Mouse (Mus musculus) MEL (cell line): ENCODE measurements at regions not wholly inside any gene's neighbourhood (a gene's known extent, or its start where the extent isn't known, plus 50 kb on each side); places are given as distances from the start of the nearest gene placed in this dataset.

Source experiments
- DNase-seq: peaks from one replicate; pipeline ENCODE4 v3.0.0; 2011; ENCODE audit warnings: low read depth, low spot score
- H3K27ac ChIP-seq: 2 replicates; pipeline ENCODE4 v1.5.1; 2012; ENCODE audit warnings: low read depth, mild to moderate bottlenecking, control low read depth, low read length, moderate library complexity; ENCODE audit not compliant: control insufficient read depth
- H3K27me3 ChIP-seq, 2 experiments: fragments of 150-350 bp in 1 of 2; sonication (generic) in 1 of 2; 2 replicates each; pipeline ENCODE4 v1.6.1; 2012; ENCODE audit warnings: low read length in 2 of 2, mild to moderate bottlenecking in 2 of 2, improper control_type of control experiment in 1 of 2, moderate library complexity in 1 of 2; ENCODE audit not compliant: insufficient read depth in 2 of 2, control insufficient read depth in 1 of 2
- H3K36me3 ChIP-seq, 2 experiments: 2 replicates each; pipeline ENCODE4 v1.6.1; 2012 to 2014; ENCODE audit warnings: low read length in 2 of 2, improper control_type of control experiment in 1 of 2, inconsistent platforms in 1 of 2, mild to moderate bottlenecking in 1 of 2; ENCODE audit not compliant: insufficient read depth in 2 of 2, control insufficient read depth in 1 of 2
- H3K4me1 ChIP-seq, 2 experiments: fragments of 150-350 bp in 1 of 2; sonication (generic) in 1 of 2; 2 replicates each; pipeline ENCODE4 v1.6.1; 2012; ENCODE audit warnings: low read length in 2 of 2, improper control_type of control experiment in 1 of 2, mild to moderate bottlenecking in 1 of 2; ENCODE audit not compliant: insufficient read depth in 2 of 2, control insufficient read depth in 1 of 2
- H3K4me3 ChIP-seq, 2 experiments: fragments of 150-350 bp in 1 of 2; sonication (generic) in 1 of 2; 2 replicates each; pipeline ENCODE4 v1.5.1; 2012; ENCODE audit warnings: low read depth in 2 of 2, low read length in 2 of 2, mild to moderate bottlenecking in 2 of 2, moderate library complexity in 2 of 2, control low read depth in 1 of 2, improper control_type of control experiment in 1 of 2; ENCODE audit not compliant: control insufficient read depth in 1 of 2, insufficient read depth in 1 of 2
- H3K79me2 ChIP-seq: 2 replicates; pipeline ENCODE4 v1.6.1; 2012; ENCODE audit warnings: mild to moderate bottlenecking, low read length, moderate library complexity; ENCODE audit not compliant: control insufficient read depth, poor library complexity, insufficient read depth
- H3K9ac ChIP-seq: 2 replicates; pipeline ENCODE4 v1.6.1; 2012; ENCODE audit warnings: low read depth, mild to moderate bottlenecking, control low read depth, low read length, moderate library complexity; ENCODE audit not compliant: control insufficient read depth, poor library complexity, severe bottlenecking
- H3K9me3 ChIP-seq: fragments of 150-350 bp; sonication (generic); replicated peaks from 2 replicates; pipeline ENCODE4 v1.6.1; 2012; ENCODE audit warnings: mild to moderate bottlenecking, low read length, improper control_type of control experiment, moderate library complexity; ENCODE audit not compliant: insufficient read depth
- CHD1 ChIP-seq: IDR thresholded peaks from 2 replicates; pipeline ENCODE4 v1.6.1; 2012; ENCODE audit warnings: low read depth, mild to moderate bottlenecking, inconsistent platforms, low read length, improper control_type of control experiment
- CTCF ChIP-seq, 3 experiments: IDR thresholded peaks in 2 of 3; conservative IDR thresholded peaks in 1 of 3; 2 replicates each; pipeline ENCODE4 v1.5.1; 2011 to 2012; ENCODE audit warnings: low read length in 3 of 3, low read depth in 2 of 3, mild to moderate bottlenecking in 2 of 3, improper control_type of control experiment in 1 of 3, inconsistent platforms in 1 of 3, mixed read lengths in 1 of 3, moderate library complexity in 1 of 3; ENCODE audit not compliant: control insufficient read depth in 1 of 3, insufficient read depth in 1 of 3, poor library complexity in 1 of 3, severe bottlenecking in 1 of 3
- E2F4 ChIP-seq: IDR thresholded peaks from 2 replicates; pipeline ENCODE4 v1.6.1; 2011; ENCODE audit warnings: low read depth, low read length, improper control_type of control experiment, borderline replicate concordance
- ELF1 ChIP-seq: IDR thresholded peaks from 2 replicates; pipeline ENCODE4 v1.6.1; 2014; ENCODE audit warnings: low read depth, mild to moderate bottlenecking, inconsistent platforms, low read length, improper control_type of control experiment, moderate library complexity
- ETS1 ChIP-seq: IDR thresholded peaks from 2 replicates; pipeline ENCODE4 v1.6.1; 2012; ENCODE audit warnings: low read depth, mild to moderate bottlenecking, inconsistent platforms, low read length, improper control_type of control experiment, moderate library complexity
- GATA1 ChIP-seq: IDR thresholded peaks from 2 replicates; pipeline ENCODE4 v1.6.1; 2011; ENCODE audit warnings: low read depth, low read length, improper control_type of control experiment
- KAT2A ChIP-seq: conservative IDR thresholded peaks from 2 replicates; pipeline ENCODE4 v1.6.1; 2012; ENCODE audit warnings: low read depth, low read length, improper control_type of control experiment, inconsistent platforms
- MAX ChIP-seq: IDR thresholded peaks from 2 replicates; pipeline ENCODE4 v1.6.1; 2011; ENCODE audit warnings: low read length, improper control_type of control experiment
- MAZ ChIP-seq: IDR thresholded peaks from 2 replicates; pipeline ENCODE4 v1.6.1; 2012; ENCODE audit warnings: low read depth, mild to moderate bottlenecking, inconsistent platforms, low read length, improper control_type of control experiment
- MEF2A ChIP-seq: IDR thresholded peaks from 2 replicates; pipeline ENCODE4 v1.6.1; 2014; ENCODE audit warnings: low read depth, mild to moderate bottlenecking, inconsistent platforms, low read length, improper control_type of control experiment; ENCODE audit not compliant: poor library complexity, insufficient replicate concordance, severe bottlenecking; ENCODE audit errors: extremely low read depth
- MYB ChIP-seq: IDR thresholded peaks from 2 replicates; pipeline ENCODE4 v1.6.1; 2011; ENCODE audit warnings: mild to moderate bottlenecking, low read depth, low read length, improper control_type of control experiment
- MYC ChIP-seq: IDR thresholded peaks from 2 replicates; pipeline ENCODE4 v1.6.1; 2011; ENCODE audit warnings: low read depth, mild to moderate bottlenecking, low read length, improper control_type of control experiment, moderate library complexity
- NRF1 ChIP-seq: IDR thresholded peaks from 2 replicates; pipeline ENCODE4 v1.6.1; 2014; ENCODE audit warnings: low read depth, mild to moderate bottlenecking, inconsistent platforms, low read length, improper control_type of control experiment, moderate library complexity; ENCODE audit not compliant: poor library complexity, insufficient read depth, severe bottlenecking
- POLR2A ChIP-seq, 2 experiments: IDR thresholded peaks; 2 replicates each; pipeline ENCODE4 v1.6.1; 2011 to 2012; ENCODE audit warnings: low read length in 2 of 2, mild to moderate bottlenecking in 2 of 2, control low read depth in 1 of 2, improper control_type of control experiment in 1 of 2, low read depth in 1 of 2, moderate library complexity in 1 of 2; ENCODE audit not compliant: control insufficient read depth in 1 of 2, insufficient read depth in 1 of 2, poor library complexity in 1 of 2
- POLR2AphosphoS2 ChIP-seq: IDR thresholded peaks from 2 replicates; pipeline ENCODE4 v1.6.1; 2011; ENCODE audit warnings: low read length, improper control_type of control experiment
- POLR2AphosphoS5 ChIP-seq: IDR thresholded peaks from 2 replicates; pipeline ENCODE4 v1.6.1; 2012; ENCODE audit warnings: low read depth, borderline replicate concordance, mild to moderate bottlenecking, inconsistent platforms, low read length, moderate library complexity, mixed read lengths
- RAD21 ChIP-seq: IDR thresholded peaks from 2 replicates; pipeline ENCODE4 v1.6.1; 2011; ENCODE audit warnings: mild to moderate bottlenecking, low read depth, low read length, improper control_type of control experiment
- SMC3 ChIP-seq: IDR thresholded peaks from 2 replicates; pipeline ENCODE4 v1.6.1; 2011; ENCODE audit warnings: low read depth, low read length, improper control_type of control experiment
- TAL1 ChIP-seq: IDR thresholded peaks from 2 replicates; pipeline ENCODE4 v1.6.1; 2012; ENCODE audit warnings: mild to moderate bottlenecking, inconsistent platforms, low read length, moderate library complexity, mixed read lengths
- UBTF ChIP-seq: IDR thresholded peaks from 2 replicates; pipeline ENCODE4 v1.6.1; 2012; ENCODE audit warnings: low read depth, mild to moderate bottlenecking, inconsistent platforms, low read length, improper control_type of control experiment, moderate library complexity, borderline replicate concordance; ENCODE audit not compliant: insufficient read depth
- USF1 ChIP-seq: IDR thresholded peaks from 2 replicates; pipeline ENCODE4 v1.6.1; 2014; ENCODE audit warnings: low read depth, mild to moderate bottlenecking, inconsistent platforms, low read length, improper control_type of control experiment, moderate library complexity
- USF2 ChIP-seq, 2 experiments: IDR thresholded peaks; 2 replicates each; pipeline ENCODE4 v1.6.1; 2011 to 2012; ENCODE audit warnings: improper control_type of control experiment in 2 of 2, low read length in 2 of 2, borderline replicate concordance in 1 of 2, inconsistent platforms in 1 of 2, low read depth in 1 of 2, mild to moderate bottlenecking in 1 of 2; ENCODE audit not compliant: insufficient read depth in 1 of 2
- ZC3H11A ChIP-seq: IDR thresholded peaks from 2 replicates; pipeline ENCODE4 v1.6.1; 2012; ENCODE audit warnings: low read depth, mild to moderate bottlenecking, inconsistent platforms, low read length, improper control_type of control experiment
- ZMIZ1 ChIP-seq: IDR thresholded peaks from 2 replicates; pipeline ENCODE4 v1.6.1; 2012; ENCODE audit warnings: low read depth, mild to moderate bottlenecking, inconsistent platforms, low read length, improper control_type of control experiment, moderate library complexity
- ZNF384 ChIP-seq: IDR thresholded peaks from 2 replicates; pipeline ENCODE4 v1.6.1; 2012; ENCODE audit warnings: low read depth, mild to moderate bottlenecking, inconsistent platforms, low read length, improper control_type of control experiment

DNA sequence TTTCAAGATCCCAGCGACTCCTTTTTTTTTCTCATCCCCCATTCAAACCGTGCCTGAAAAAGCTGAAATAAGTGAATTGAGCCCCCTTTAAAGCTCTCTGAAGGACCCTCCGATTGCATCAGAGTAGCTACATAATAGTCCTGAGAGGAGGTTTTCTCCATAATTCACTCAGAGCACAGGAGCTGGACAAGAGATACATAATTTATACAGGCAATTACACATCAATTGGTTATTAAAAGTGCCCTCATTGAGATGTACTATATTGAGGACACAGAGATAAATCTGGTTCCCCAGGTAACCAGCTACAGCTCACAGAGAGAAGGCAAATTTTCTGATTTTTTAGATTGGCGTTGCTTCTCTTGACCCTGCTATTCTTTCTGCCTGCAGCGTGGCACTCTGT is 636.1 kb upstream of the Kirrel3 start:
- TF ChIP-seq NRF1: no peak
- TF ChIP-seq ZNF384: no peak
- TF ChIP-seq RAD21: no peak
- TF ChIP-seq MAX: no peak
- no peak for TF ChIP-seq MAZ
- no peak for TF ChIP-seq MEF2A
- no peak for TF ChIP-seq USF2 (IDR thresholded peaks at IDR 0.05; ENCODE audit: borderline replicate concordance in 1 of 2, insufficient read depth in 1 of 2, low read depth in 1 of 2, low read length in 2 of 2)
- TF ChIP-seq USF1: no peak
- TF ChIP-seq POLR2AphosphoS2: no peak
- no peak for TF ChIP-seq UBTF
- no peak for TF ChIP-seq TAL1
- no peak for TF ChIP-seq POLR2AphosphoS5
- no peak for TF ChIP-seq ZC3H11A
- Histone ChIP-seq H3K9me3 (no peaks in the 10 kb centered on the region), H3K27me3 (no peaks in the 10 kb centered on the region), H3K4me3 (no peak overlapping the region), H3K79me2 (no peaks in the 10 kb centered on the region), H3K27ac (no peak overlapping the region), H3K9ac (no peak overlapping the region), H3K36me3 (no peaks in the 10 kb centered on the region), H3K4me1 (no peaks in the 10 kb centered on the region)
- DNase-seq: no peak

DNA sequence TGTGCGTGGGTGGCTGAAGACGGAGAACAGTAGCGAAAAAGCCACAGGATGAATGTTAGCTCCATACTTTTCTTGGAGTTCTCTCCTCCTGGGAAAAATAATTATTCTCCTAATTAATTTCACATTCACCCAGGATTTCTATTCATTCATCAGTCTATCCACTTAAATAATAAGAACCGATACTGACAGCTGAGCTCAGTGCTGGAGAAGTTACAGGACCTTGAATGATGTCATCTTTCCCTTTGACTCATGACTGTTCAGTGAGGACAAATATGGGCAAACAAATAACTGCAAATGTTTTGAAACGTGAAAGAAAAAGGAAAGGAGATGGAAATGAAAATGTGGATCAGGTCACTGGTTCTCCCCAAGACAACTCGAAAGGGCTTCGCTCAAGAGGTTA is 635.7 kb upstream of the Kirrel3 start:
- no peak for TF ChIP-seq ZMIZ1
- no peak for TF ChIP-seq MYB
- no peak for TF ChIP-seq POLR2A (IDR thresholded peaks at IDR 0.05; ENCODE audit: control insufficient read depth in 1 of 2, insufficient read depth in 1 of 2, low read depth in 1 of 2, low read length in 2 of 2, poor library complexity in 1 of 2)
- TF ChIP-seq SMC3: no peak
- TF ChIP-seq GATA1: no peak
- TF ChIP-seq MAX: no peak
- no peak for TF ChIP-seq KAT2A
- no peak for TF ChIP-seq MAZ
- no peak for TF ChIP-seq CHD1
- TF ChIP-seq ETS1: no peak
- no peak for TF ChIP-seq E2F4
- TF ChIP-seq ELF1: no peak
- no peak for TF ChIP-seq POLR2AphosphoS5
- no peak for TF ChIP-seq NRF1
- no peak for TF ChIP-seq ZNF384
- no peak for TF ChIP-seq MYC
- no peak for TF ChIP-seq CTCF (IDR thresholded peaks at IDR 0.05 in 2 of 3, conservative IDR thresholded peaks at IDR 0.05 in 1 of 3; ENCODE audit: control insufficient read depth in 1 of 3, insufficient read depth in 1 of 3, low read depth in 2 of 3, low read length in 3 of 3, poor library complexity in 1 of 3, severe bottlenecking in 1 of 3)
- Histone ChIP-seq H3K9me3 (no peaks in the 10 kb centered on the region), H3K4me3 (no peak overlapping the region), H3K79me2 (no peaks in the 10 kb centered on the region), H3K27ac (no peak overlapping the region), H3K9ac (no peak overlapping the region), H3K27me3 (no peaks in the 10 kb centered on the region), H3K36me3 (no peaks in the 10 kb centered on the region), H3K4me1 (no peaks in the 10 kb centered on the region)
- no peak for DNase-seq
